Mouse (Mus musculus): ENCODE data around the gene Grk2. TPM values are rescaled to one million over a fixed set of nuclear protein-coding genes. Genes with fewer than 3 reads are reported as not detected.

The Grk2 gene
- total and polyA plus RNA-seq, 3 experiments, result 118 to 203 (median 193) TPM

- Histone ChIP-seq H3K4me1 (ENCODE audit: control insufficient read depth in 1 of 2, insufficient read depth in 2 of 2) (peaks cover 0 to 27% of the 10 kb centered on the region in 2 experiments; a peak in 2 of 4 replicates), H3K9me3 (replicated peaks; ENCODE audit: low read length) (no peaks in the 10 kb centered on the region), H3K9ac (ENCODE audit: insufficient read depth, low read depth) (no peak overlapping the region), H3K27me3 (replicated peaks) (no peaks in the 10 kb centered on the region), H3K4me2 (ENCODE audit: insufficient read depth, low read depth, poor library complexity, severe bottlenecking) (no peak overlapping the region), H3K79me2 (replicated peaks; ENCODE audit: control insufficient read depth, extremely low read depth, insufficient read depth, poor library complexity, severe bottlenecking) (peaks cover 39% of the 10 kb centered on the region), H3K27ac (ENCODE audit: insufficient read depth, low read depth) (no peak overlapping the region), H3K4me3 (replicated peaks in 1 of 3; ENCODE audit: low read depth in 2 of 3, low read length in 2 of 3, poor library complexity in 1 of 3) (no peak overlapping the region), H3K36me3 (replicated peaks in 1 of 2; ENCODE audit: control insufficient read depth in 1 of 2, insufficient read depth in 1 of 2, low read length in 1 of 2) (peaks cover 56 to 75% of the 10 kb centered on the region in 2 experiments)
- dilution Hi-C loops (cut with MboI; ENCODE audit: extremely low pct_ligation_motif_present, extremely low pct_unique_long_range_greater_than_20kb, low sequenced_read_pairs), result no loop called here
- TF ChIP-seq JUN (IDR thresholded peaks at IDR 0.05; ENCODE audit: insufficient read depth, low read depth, low read length) (no peak), USF2 (conservative IDR thresholded peaks at IDR 0.05; ENCODE audit: low read depth, low read length) (no peak), POLR2AphosphoS2 (IDR thresholded peaks at IDR 0.05; ENCODE audit: low read depth, low read length) (no peak), TBP (conservative IDR thresholded peaks at IDR 0.05; ENCODE audit: low read depth, low read length) (no peak), ZNF384 (IDR thresholded peaks at IDR 0.05; ENCODE audit: low read depth, low read length) (no peak), MYC (IDR thresholded peaks at IDR 0.05; ENCODE audit: low read depth, low read length) (no peak), NELFE (IDR thresholded peaks at IDR 0.05; ENCODE audit: low read depth, low read length) (no peak), EP300 (IDR thresholded peaks at IDR 0.05; ENCODE audit: low read length) (no peak), NRF1 (IDR thresholded peaks at IDR 0.05; ENCODE audit: low read depth, low read length) (no peak), UBTF (IDR thresholded peaks at IDR 0.05; ENCODE audit: low read depth, low read length) (no peak), RAD21 (IDR thresholded peaks at IDR 0.05; ENCODE audit: low read depth, low read length) (no peak), MXI1 (IDR thresholded peaks at IDR 0.05; ENCODE audit: low read depth, low read length) (no peak), E2F4 (IDR thresholded peaks at IDR 0.05; ENCODE audit: insufficient replicate concordance, low read depth, low read length) (no peak), GABPA (IDR thresholded peaks at IDR 0.05; ENCODE audit: insufficient replicate concordance, low read depth, low read length) (no peak), SMC3 (IDR thresholded peaks at IDR 0.05; ENCODE audit: low read depth, low read length) (no peak), BHLHE40 (IDR thresholded peaks at IDR 0.05; ENCODE audit: low read depth, low read length) (no peak), HCFC1 (IDR thresholded peaks at IDR 0.05; ENCODE audit: low read depth, low read length) (no peak), SIN3A (IDR thresholded peaks at IDR 0.05; ENCODE audit: low read length) (no peak), ZMIZ1 (IDR thresholded peaks at IDR 0.05; ENCODE audit: low read depth, low read length) (no peak)
- DNase-seq (ENCODE audit: extremely low read depth), result no peak
- in situ Hi-C loops (cut with MboI; ENCODE audit: low pct_ligation_motif_present, low pct_unique_long_range_greater_than_20kb, low sequenced_read_pairs), result no loop called here
Measured at GRCm38 (mm10) chr19:4328737-4329304, 22.8 kb upstream of the Grk2 start.

GRCm38 (mm10) chr19:4326881-4327280 is 20.9 kb upstream of the Grk2 start:
- dilution Hi-C loops (cut with MboI; ENCODE audit: extremely low pct_ligation_motif_present, extremely low pct_unique_long_range_greater_than_20kb, low sequenced_read_pairs), result no loop called here

More at GRCm38 (mm10) chr19:4326881-4327280, 20.9 kb upstream of the Grk2 start:
- DNase-seq (ENCODE audit: extremely low read depth), result no peak
- no peak for TF ChIP-seq USF2 (conservative IDR thresholded peaks at IDR 0.05; ENCODE audit: low read depth, low read length)
- no peak for TF ChIP-seq CHD2 (IDR thresholded peaks at IDR 0.05; ENCODE audit: low read length)
- TF ChIP-seq JUN (IDR thresholded peaks at IDR 0.05; ENCODE audit: insufficient read depth, low read depth, low read length), result no peak
- no peak for TF ChIP-seq ELF1 (IDR thresholded peaks at IDR 0.05; ENCODE audit: low read depth, low read length)
- no peak for TF ChIP-seq CTCF (conservative IDR thresholded peaks at IDR 0.05 in 1 of 2, IDR thresholded peaks at IDR 0.05 in 1 of 2; ENCODE audit: low read depth in 2 of 2, low read length in 2 of 2)
- TF ChIP-seq TBP (conservative IDR thresholded peaks at IDR 0.05; ENCODE audit: low read depth, low read length), result no peak
- in situ Hi-C loops (cut with MboI; ENCODE audit: low pct_ligation_motif_present, low pct_unique_long_range_greater_than_20kb, low sequenced_read_pairs), result no loop called here
- H3K4me1 ChIP-seq (ENCODE audit: control insufficient read depth in 1 of 2, insufficient read depth in 2 of 2), result peaks cover 0 to 33% of the 10 kb centered on the region in 2 experiments; a peak in 2 of 4 replicates
- H3K9ac ChIP-seq (ENCODE audit: insufficient read depth, low read depth), result no peak overlapping the region
- no peaks in the 10 kb centered on the region for H3K9me3 ChIP-seq (replicated peaks; ENCODE audit: low read length)
- peaks cover 25% of the 10 kb centered on the region for H3K79me2 ChIP-seq (replicated peaks; ENCODE audit: control insufficient read depth, extremely low read depth, insufficient read depth, poor library complexity, severe bottlenecking)
- no peak overlapping the region for H3K4me2 ChIP-seq (ENCODE audit: insufficient read depth, low read depth, poor library complexity, severe bottlenecking)
- H3K4me3 ChIP-seq (replicated peaks in 1 of 3; ENCODE audit: low read depth in 2 of 3, low read length in 2 of 3, poor library complexity in 1 of 3), result no peak overlapping the region
- no peaks in the 10 kb centered on the region for H3K27me3 ChIP-seq (replicated peaks)
- no peak overlapping the region for H3K27ac ChIP-seq (ENCODE audit: insufficient read depth, low read depth)
- H3K36me3 ChIP-seq (replicated peaks in 1 of 2; ENCODE audit: control insufficient read depth in 1 of 2, insufficient read depth in 1 of 2, low read length in 1 of 2), result peaks cover 71 to 93% of the 10 kb centered on the region in 2 experiments

Data from CH12.LX (cell line).